Mouse (Mus musculus) retina, postnatal 7 days (tissue): ENCODE measurements around the gene Cox6a2.

Experiments
- DNase-seq: peaks from one replicate; pipeline ENCODE4 v3.0.0-alpha.2; 2012; ENCODE audit warnings: low read depth, low spot score

The Cox6a2 gene

DNA sequence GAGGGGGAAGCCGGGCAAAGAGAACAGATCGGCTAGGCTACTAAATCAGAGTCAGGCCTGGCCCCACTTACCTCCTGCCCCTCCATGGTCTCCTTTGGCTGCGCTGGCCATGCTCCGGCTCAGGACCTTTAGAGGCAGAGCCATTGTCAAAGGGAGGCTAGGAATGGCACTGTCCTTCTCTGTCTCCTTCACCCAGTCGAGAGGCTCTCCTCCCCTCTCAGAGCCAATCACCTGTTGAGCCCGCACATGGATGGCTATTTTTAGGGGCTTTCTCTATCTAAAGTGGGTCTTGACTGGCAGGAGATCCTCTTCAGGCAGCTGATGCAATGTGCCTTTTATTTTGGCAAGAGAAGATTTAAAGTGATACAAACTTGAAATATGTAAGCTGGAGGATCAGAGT is at the start of gene Cox6a2:
Gene Cox6a2 (minus strand): TSS at position 236 of the 400 bp plus-strand sequence.
- no peak for DNase-seq

DNA sequence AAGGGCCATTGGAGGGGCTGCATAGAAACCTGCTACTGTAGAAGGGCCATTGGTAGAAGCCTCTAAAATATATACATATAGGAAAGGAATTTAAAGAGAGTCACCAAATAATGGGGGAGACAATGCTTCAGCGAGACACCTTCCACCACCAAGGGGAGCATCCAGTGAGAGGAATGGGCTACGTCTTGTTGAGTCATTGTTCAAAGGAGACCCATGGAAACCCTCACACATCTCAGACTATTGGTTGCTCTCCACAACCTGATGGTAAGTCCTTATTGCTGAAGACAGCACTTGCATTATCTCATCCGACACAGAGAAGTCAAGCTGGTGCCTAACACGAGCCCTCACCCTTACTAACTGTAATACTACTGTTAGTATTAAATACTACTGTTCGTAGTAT is 49.6 kb upstream of the Cox6a2 start:
- DNase-seq, result no peak

DNA sequence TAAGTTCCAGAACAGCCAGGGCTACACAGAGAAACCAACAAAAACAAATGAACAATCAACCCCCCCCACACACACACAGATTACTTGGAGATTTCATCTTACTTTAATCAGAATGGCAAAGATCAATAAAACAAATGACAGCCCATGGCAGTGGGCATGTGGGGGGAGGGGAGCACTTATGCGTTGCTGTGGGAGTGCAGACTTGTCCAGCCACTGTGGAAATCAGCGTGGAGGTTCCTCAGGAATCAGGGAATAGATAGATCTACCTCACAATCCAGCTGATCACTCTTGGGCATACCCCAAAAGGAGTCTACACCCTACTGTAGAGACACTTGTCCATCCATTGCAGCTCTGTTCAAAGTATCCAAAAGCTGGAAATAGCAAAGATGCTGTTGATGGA is 48.8 kb upstream of the Cox6a2 start:
- DNase-seq, result no peak

DNA sequence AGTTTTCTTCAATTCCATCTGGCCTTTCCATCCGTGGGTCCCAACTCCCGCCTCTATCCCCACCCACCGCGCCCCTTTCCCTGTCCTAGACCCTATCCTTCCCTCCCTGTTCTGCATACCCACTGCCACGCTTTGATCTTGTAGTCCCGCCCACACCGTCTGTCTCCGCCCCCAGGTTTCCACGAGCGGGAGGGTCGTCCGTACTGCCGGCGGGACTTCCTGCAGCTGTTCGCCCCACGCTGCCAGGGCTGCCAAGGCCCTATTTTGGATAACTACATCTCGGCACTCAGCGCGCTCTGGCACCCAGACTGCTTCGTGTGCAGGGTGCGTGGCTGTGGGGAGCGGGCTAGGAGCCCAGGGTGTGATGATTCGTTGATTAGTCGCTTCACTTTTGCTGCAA is 46.4 kb upstream of the Cox6a2 start:
- no peak for DNase-seq

DNA sequence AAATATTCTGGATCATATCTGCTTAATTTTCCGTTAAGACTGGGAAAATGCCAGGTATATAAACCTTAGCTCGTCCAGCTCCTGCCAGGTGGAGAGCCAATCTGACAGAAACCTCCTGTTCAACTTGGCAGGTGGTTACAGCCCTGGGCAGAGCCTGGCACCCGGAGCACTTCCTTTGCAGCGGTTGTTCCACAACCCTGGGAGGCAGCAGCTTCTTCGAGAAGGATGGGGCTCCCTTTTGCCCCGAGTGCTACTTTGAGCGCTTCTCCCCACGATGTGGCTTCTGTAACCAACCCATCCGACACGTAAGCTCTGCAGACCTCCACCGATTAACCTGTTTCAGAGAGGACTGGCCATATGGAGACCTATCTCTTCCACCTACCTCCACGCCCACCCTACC is 45.8 kb upstream of the Cox6a2 start:
- no peak for DNase-seq

DNA sequence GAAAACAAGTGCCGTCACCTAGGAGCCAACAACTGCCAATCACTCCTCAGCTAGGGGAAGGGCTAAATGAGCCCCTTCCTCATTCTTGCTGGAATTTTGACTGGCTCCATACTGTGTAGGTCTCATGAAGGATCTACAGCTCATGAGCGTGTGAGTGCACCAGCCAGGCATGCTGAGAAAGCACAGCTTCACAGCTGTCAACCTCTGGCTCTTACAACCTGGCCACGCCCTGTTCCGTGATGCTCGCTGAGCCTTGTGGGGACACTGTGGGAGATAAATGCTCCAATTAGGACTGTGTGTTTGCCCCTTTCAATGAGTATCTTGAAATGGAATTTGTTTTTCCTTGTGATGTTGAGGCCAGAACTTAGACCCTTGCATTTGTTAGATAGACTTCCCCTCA is 43.8 kb upstream of the Cox6a2 start:
- no peak for DNase-seq

DNA sequence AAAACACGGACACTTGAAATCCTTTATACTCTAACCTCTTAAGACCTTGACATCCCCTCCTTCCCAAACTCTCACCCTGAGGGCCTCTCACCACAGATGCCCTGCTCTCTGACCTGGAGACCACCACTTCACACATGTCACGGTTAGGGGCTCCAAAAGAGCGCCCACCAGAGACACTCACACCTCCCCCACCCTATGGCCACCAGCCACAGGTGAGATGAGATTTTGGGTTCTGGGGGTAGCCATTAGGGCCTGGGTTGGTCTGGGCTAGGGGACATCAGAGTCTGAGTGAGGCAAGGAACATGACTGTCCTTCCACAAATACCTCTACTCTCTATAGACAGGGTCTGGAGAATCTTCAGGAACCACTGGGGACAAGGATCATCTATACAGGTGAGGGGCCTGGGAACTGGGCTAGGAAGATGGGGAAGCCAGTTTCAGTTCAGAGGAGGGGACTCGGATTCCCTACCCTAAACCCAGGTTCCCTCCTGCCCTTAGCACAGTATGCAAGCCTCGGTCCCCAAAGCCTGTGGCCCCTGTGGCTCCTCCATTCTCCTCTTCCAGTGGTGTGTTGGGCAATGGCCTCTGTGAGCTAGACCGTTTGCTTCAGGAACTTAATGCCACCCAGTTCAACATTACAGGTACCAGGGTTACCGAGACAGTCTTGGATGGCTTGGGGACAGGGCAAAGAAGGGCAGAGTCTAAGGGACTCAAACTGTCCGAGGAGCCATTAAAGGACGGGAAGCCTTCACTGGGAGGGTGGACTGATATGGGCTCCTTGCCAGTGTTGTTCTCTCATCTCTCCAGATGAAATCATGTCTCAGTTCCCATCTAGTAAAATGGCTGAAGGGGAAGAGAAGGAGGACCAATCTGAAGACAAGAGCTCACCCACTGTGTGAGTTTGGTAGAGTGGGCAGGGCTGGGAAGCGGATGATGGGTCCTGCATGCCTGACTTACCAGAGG is 42.2 kb upstream of the Cox6a2 start:
- no peak for DNase-seq

DNA sequence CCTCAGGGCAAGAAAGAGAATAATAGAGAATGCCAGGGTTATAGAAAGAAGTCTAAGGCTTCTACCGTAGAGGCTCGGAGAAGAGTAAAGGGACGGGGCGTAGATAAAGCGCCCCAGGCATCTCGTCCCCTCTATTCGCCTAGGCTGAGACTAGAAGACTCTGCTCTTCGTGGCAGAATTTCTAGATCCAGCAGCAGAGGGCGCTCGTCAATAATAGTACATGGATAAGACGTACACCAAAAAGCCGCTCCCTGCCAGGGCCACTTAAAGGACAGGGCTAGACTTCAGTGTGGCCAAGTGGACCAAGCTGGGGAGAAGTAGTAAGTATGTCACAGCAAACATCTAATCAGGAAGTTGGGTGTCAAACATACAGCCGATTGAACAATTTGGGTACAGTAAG is 41.3 kb upstream of the Cox6a2 start:
- peak; percentile 79 for DNase-seq

DNA sequence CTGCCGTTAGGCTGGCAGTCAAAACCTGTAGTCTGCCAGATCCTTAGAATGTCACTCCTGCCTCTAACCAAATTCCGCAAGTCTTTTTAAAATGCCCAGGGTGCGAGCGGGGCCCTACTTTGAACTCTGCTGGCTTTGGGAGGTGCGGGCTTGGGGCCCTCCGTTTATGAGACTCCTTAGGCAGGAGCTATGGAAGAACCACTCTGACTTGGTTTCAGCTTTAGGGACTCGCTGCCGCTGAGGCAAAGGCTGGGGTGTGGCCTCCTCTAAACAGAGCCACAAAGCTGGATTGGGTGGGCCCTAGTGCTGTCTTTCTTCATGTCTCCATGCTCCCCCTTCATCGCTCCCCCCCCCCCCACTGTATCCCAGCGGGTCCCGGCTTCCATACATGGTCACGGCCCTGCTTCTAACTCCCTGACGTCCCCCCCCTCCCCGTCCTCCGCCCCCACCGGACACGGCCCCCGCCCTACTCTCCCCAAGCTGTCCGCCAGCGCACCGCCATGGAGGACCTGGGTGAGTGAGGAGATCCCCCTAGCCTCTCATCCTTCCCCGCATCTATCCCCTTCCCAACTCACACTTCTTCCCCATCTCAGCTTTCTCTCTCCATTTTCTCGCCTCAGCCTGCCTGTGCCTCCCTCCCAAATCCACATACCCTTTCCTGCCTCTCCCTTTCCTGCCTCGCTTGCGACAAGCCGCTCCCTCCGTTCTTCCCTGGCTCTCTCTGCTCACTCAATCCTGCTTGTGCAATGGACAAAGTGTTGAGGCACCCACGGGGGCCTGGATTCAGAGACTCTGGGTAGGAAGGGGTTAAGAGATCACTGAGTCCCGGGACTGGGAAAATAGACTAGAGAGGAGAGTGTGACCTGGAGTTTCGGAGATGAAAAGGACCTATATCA is 40.6 kb upstream of the Cox6a2 start, which contains the start of gene Tgfb1i1:
Gene Tgfb1i1 (plus strand): TSS at position 317 of the 896 bp plus-strand sequence.
- DNase-seq, result no peak

DNA sequence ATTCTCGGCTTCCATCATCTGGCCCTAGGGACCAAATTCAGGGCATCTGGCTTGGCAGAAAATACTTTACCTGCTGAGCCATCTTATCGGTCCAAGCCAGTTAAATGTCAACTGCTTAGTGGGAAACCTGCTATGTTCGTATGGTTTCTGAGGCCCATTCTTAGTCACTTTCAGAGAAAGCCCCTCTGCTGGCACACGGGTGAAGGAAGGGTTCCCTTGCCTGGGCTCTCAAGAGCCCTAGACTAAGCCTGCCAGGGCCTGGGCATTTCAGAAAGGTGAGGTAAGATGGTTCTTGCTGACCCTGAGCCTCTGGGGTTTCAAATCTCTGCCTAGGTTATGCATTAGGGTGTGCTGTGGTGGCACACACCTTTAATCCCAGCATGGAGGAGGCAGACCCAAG is 39.4 kb upstream of the Cox6a2 start:
- DNase-seq, result no peak

DNA sequence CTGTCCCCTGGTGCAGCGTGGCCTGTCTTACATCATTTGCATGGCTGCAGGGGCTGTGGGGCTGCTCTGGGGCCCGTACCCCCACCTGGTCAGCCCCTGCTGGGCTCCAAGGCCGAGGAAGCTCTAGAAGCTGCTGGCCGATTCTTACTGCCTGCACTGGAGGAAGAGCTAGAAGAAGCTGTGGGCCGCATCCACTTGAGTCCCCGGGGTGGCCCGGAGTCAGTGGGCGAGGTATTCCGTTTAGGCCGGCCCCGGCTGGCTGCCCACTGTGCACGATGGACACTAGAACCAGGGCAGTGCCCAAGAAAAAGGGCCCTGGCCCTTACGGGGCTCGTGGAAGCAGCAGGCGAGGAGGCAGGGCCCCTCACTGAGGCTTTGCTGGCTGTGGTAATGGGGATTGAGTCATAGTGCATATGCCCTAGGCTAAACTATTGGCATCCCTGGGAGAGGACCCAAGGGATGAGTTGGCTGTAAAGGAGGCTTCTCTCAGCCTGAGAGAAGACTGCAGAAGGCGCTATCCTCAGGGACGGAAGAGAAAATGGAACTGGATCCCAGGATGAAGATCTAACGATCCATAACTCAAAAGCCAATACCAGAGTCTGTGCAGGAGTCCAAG is 38.3 kb upstream of the Cox6a2 start:
- DNase-seq, result no peak

DNA sequence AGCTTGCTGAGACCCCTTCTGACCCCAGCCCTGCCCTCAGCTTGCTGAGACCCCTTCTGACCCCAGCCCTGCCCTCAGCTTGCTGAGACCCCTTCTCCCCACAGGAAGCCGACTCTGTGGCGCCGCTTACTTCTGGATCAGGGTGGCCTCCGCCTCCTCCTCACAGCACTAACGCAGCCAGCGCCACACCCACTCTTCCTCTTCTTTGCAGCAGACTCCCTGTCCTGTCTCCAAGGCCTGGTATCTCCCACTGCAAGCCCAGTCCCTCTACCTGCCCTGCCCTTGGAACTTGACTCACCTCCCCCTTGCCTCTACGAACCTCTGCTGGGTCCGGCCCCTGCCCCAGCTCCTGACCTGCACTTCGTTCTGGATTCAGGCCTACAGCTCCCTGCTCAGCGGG is 37.7 kb upstream of the Cox6a2 start:
- no peak for DNase-seq

DNA sequence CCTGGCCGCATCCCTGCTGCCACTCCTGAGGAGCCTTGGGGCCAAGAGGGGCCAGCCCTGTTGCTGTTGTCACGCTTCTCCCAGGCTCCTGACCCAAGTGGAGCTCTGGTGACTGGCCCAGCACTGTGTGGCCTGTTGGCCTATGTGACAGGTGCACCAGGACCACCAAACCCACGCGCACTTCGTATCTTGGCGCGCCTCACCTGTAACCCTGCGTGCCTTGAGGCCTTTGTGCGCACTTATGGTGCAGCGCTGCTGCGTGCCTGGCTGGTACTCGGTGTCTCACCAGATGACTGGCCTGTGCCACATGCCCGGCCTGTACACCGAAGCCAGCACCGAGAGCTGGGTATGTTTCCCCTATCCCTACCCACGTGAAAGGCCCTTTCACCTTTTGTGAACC is 36.1 kb upstream of the Cox6a2 start:
- no peak for DNase-seq

DNA sequence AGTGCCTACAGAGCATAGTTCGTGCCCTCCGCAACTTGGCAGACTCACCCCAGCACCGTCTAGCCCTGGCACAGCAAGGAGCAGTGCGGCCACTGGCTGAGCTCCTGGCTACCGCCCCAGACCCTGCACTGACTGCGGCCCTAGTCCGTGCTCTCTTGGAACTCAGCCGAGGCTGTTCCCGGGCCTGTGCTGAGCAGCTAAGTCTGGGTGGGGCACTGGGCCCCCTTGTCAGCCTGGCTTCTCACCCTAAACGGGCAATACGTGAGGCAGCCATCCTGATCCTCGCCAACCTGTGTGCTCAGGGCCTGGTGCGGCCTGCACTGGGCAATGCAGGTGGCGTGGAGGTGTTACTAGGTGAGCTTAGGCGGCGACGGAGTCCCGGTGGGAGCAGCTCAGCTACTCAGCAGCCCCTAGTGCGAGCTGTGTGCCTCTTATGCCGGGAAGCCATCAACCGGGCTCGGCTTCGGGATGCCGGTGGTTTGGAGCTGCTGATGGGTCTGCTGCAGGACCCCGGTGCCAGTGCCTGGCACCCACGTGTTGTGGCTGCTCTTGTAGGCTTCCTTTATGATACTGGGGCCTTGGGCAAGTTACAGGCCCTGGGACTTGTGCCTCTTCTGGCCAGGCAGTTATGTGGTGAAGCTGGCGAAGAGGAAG is 34.1 kb upstream of the Cox6a2 start:
- no peak for DNase-seq

DNA sequence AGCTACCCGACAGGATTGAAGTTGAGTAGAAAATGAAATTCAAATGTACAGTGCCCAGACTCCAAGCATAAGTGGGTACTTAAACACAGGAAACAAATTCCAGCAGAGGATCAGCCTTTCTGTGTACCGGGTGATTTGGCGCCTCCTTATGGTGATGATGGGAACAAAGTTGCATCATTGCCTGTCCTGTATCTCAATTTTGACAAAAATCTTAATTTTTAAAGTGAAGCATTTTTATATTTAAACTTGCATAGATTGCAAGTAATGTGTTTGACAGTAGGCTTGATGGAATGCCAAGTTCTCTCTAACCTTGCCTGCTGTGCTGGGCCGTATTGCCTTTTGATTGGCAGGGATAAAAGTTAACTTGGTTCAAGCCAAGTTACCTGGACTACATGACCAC is 32.8 kb upstream of the Cox6a2 start:
- no peak for DNase-seq

DNA sequence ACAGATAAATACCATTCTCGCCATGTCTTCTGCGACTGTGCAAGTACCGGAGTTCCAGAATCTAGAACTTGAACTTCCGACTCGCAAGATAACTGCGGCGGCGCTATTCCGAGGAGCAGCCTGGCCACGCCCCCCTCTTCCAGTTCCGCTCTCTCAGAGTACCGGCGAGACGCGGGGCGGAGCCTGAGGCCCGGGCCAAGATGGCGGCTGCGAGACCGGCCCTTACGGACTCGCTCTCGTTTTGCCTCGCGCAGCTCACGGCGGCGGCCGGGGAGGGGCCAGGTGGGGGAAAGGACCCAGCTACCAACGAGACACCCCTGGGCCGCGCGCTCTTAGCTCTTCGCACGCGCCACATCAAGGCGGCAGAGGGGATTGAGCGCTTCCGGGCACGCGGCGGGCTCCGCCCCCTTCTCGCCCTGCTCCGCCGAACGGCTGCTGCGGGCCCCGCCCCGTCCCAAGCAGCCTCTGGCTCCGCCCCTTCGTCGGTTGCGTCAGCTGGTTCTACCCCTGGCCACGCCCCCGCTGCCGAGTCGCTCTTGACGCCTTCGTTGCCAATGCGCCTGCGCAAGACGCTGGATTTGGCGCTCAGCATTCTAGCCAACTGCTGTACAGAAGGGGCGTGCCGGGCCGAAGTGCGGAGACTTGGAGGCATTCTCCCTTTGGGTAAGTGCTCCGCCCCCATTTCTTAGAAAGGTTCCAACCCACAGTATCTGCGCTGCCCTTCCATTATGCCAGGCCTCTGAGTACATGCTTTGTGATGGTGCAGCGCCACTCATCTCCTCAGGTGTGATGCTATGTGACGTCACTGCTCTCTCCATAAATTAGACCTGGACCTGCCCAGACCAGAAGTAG is 32.0 kb upstream of the Cox6a2 start, which contains the start of gene 9130023H24Rik:
Gene 9130023H24Rik (minus strand): TSS at position 105 of the 852 bp plus-strand sequence.
- peak; percentile 99 for DNase-seq

DNA sequence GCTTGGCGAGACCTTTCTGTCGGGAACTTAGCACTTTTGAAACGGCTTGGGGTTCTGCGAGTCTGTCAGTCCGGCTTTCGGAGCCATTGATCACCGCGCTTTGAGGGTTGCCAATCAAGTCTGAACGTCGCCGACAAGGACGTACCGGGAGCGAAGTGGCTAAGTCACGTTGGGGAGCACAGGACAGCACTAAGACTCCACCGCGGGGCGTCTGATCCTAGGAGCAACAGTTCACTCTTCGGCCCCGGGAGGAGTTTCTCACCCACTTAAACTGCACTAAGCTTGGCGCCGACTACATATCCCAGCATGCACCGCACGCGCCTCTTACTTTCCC is 31.4 kb upstream of the Cox6a2 start:
- DNase-seq, result no peak

DNA sequence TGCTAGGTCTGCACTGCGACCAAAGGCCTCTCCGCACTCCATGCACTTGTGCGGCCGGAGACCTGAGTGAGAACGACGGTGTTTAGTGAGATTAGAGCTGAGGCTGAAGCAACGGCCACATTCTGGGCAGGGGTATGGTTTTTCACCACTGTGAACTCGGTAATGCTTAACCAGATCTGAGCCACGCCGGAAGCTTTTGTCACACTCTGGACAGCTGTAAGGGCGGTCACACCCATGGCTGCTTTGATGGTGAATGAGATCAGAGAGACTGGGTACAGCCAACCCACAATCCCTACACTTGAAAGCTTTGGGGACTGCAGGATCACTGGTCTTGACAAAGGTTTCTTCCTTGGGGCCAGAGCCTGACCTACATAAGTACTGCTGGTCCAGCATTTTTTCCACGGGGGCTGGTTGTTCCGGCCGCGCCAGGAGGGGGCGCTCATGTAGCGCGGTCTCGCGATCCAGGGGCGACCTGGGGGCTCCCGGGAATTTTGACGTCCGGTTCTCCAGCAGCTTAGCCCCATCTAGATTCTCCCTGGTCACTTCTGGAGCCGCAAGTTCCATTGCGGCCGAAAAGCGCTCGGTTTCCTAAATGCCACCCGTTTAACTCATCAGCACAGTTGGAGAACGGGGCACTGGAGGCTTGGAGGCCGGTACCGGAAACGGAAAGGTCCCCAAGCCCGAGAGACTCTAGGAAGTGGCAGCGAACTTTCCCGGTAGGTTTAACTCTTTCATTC is 30.8 kb upstream of the Cox6a2 start, which contains the start of gene Armc5:
Gene Armc5 (plus strand): TSS at position 487 of the 737 bp plus-strand sequence.
- peak; percentile 70 for DNase-seq

DNA sequence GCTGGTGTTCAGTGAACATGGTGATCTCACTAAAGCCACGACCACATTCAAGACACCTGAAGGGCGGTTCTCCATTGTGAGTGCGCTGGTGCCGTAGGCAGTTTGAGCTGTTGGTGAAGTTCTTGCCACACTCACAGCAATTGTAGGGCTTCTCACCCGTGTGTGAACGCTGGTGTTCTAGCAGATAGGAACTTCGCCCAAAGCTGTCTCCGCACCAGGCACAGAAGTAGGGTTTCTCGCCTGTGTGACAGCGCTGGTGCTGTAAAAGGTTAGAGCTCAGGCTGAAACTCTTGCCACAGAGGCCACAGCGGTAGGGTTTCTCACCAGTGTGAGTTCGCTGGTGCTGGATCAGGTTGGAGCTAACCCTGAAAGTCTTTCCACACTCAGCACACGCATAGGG is 30.2 kb upstream of the Cox6a2 start:
- no peak for DNase-seq

DNA sequence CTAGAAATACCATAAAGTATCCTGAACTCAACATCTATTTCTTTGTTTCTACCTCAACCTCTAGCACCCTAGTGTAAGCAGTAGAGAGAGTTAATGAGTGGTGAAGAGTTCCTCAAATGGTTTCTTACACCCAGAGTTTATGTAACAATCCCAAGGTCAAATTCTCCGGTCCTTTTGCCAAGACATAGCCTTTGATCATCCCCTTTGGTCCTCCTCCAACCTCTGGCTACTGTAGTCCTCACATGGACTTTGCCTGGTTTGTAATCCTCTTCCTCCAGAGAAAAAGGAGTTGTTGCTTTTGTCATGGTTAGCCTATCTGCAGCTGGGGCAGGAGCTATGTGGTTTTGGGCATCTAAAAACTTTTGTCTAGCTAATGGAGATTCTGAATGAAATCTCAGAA is 29.3 kb upstream of the Cox6a2 start:
- DNase-seq, result no peak
